Mouse (Mus musculus): ENCODE measurements around the gene Apoc4.
A peak's percentile ranks its signal among the peaks of the same experiment; 100 is the strongest.

Gene Apoc4

DNA sequence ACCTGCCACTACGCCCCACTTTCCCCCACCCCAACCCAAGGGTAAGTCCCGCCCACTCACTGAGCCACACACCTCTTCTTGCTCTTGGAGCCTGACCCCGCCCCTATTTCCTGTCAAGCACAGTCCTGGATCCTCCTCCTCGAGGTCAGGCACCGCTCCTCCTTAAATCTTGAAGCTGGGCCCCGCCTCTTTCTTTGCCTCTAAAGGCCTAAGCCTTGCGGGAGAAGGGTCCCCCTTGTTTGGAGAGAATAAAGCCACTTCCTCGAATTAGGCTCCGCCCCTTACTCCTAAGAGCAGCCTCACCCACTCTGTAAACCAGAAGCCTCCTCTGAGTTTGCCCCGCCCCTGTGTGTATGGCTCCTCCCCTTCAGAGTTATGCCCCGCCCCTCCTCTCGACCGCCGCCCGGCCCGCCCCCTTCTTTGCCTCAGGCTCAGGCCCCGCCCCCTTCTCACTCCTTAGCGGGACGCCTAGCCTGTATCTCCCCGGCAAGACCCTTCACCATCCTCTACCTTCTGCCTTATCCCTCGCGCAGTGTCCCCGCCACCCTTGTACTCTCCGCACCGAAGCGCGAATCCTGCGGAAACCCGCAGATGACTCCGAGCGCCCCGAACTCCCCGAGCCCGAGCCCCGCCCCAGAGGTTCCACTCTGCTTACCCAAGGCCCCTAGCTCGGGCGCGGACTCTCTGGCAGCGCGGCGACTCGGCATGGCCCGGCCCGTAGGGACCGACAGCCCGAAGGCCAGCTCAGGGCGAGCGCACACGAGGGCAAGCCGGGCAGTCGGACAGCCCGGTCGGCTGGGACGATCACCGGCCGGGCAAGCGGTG is 52.5 kb downstream of the Apoc4 start:
- peak; percentile 72 for DNase-seq (ENCODE audit: low read depth, low spot score)

- no peak for DNase-seq (ENCODE audit: low read depth, low spot score)
Observed at GRCm38 (mm10) chr7:19628192-19628535, 53.1 kb downstream of the Apoc4 start.
